Mouse (Mus musculus): ENCODE measurements around the gene Mrpl49. TPM values are rescaled to one million over a fixed set of nuclear protein-coding genes. Genes with fewer than 3 reads are reported as not detected.

The Mrpl49 gene
- polyA plus RNA-seq, 1 experiment from 2014 or later: 65.5 TPM

- Histone ChIP-seq H3K9me3 (ENCODE audit: control insufficient read depth, low read length) (no peaks in the 10 kb centered on the region), H3K4me3 (ENCODE audit: low read depth, low read length) (peak within 1 kb of the TSS; percentile 46), H3K4me2 (ENCODE audit: low read depth, low read length) (peak within 1 kb of the TSS; percentile 80), H3K4me1 (ENCODE audit: control insufficient read depth, insufficient read depth, low read length) (peaks cover 8% of the 10 kb centered on the region; the same call in 1 of the 2 replicates), H3K27ac (ENCODE audit: low read depth, low read length) (no peak within 1 kb of the TSS), H3K9ac (replicated peaks; ENCODE audit: low read depth, low read length) (peak within 1 kb of the TSS; percentile 68), H3K27me3 (ENCODE audit: control insufficient read depth, insufficient read depth, low read length) (peaks cover 5% of the 10 kb centered on the region; the same call in 1 of the 2 replicates), H3K36me3 (ENCODE audit: control insufficient read depth, insufficient read depth, low read length) (no peaks in the 10 kb centered on the region)
- peak; percentile 77 for ATAC-seq (ENCODE audit: low read depth)
- WGBS: 2% methylated on average over 40 of the region's 40 CpGs
These were observed 41.9 kb downstream of the Mrpl49 start, which contains the start of gene Capn1 for GRCm38 (mm10) chr19:6015511-6016315. TSS of gene Capn1 (minus strand) at chr19:6015897.

- H3K9me3 ChIP-seq (ENCODE audit: control insufficient read depth, low read length): no peaks in the 10 kb centered on the region
- peak overlapping the region; percentile 80 for H3K4me2 ChIP-seq (ENCODE audit: low read depth, low read length)
- H3K4me3 ChIP-seq (ENCODE audit: low read depth, low read length): peak overlapping the region; percentile 46
- ATAC-seq (ENCODE audit: low read depth): peak; percentile 63
- under 1% methylated on average over 12 of the region's 18 CpGs for WGBS
- no peak overlapping the region for H3K27ac ChIP-seq (ENCODE audit: low read depth, low read length)
- peaks cover 5% of the 10 kb centered on the region; the same call in 1 of the 2 replicates for H3K27me3 ChIP-seq (ENCODE audit: control insufficient read depth, insufficient read depth, low read length)
- H3K9ac ChIP-seq (replicated peaks; ENCODE audit: low read depth, low read length): peak overlapping the region; percentile 68
- no peaks in the 10 kb centered on the region for H3K36me3 ChIP-seq (ENCODE audit: control insufficient read depth, insufficient read depth, low read length)
- peaks cover 8% of the 10 kb centered on the region; the same call in 1 of the 2 replicates for H3K4me1 ChIP-seq (ENCODE audit: control insufficient read depth, insufficient read depth, low read length)
These were observed 42.5 kb downstream of the Mrpl49 start for GRCm38 (mm10) chr19:6014991-6015510.

GRCm38 (mm10) chr19:6013691-6014090 lies 43.9 kb downstream of the Mrpl49 start:
- 91% methylated on average over 10 of the region's 10 CpGs for WGBS
- Histone ChIP-seq H3K27ac (ENCODE audit: low read depth, low read length) (no peak overlapping the region), H3K9me3 (ENCODE audit: control insufficient read depth, low read length) (no peaks in the 10 kb centered on the region), H3K9ac (replicated peaks; ENCODE audit: low read depth, low read length) (no peak overlapping the region), H3K27me3 (ENCODE audit: control insufficient read depth, insufficient read depth, low read length) (peaks cover 5% of the 10 kb centered on the region; the same call in 1 of the 2 replicates), H3K4me3 (ENCODE audit: low read depth, low read length) (no peak overlapping the region), H3K4me2 (ENCODE audit: low read depth, low read length) (no peak overlapping the region), H3K36me3 (ENCODE audit: control insufficient read depth, insufficient read depth, low read length) (no peaks in the 10 kb centered on the region), H3K4me1 (ENCODE audit: control insufficient read depth, insufficient read depth, low read length) (peaks cover 8% of the 10 kb centered on the region; the same call in 1 of the 2 replicates)
- ATAC-seq (ENCODE audit: low read depth): no peak

DNA sequence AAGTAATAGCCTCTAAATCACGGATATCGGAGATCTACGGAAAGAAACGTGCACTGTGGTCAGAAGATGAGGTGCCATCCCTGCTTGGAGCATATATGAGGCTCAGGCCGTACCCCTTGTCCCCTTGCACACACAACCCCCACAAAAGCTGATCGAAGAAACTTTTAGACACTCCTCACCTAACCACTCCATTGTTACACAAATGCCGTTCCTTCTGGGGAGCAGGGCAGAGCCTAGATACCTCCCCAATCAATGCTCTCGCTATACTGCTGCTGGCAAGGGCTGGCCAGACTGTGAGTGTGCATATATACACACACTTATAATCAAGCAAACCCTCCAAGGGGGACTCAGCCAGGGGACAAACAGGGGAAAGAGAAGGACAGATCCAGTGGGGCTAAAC lies 48.4 kb downstream of the Mrpl49 start:
- Histone ChIP-seq H3K4me2 (ENCODE audit: low read depth, low read length) (no peak overlapping the region), H3K9ac (replicated peaks; ENCODE audit: low read depth, low read length) (no peak overlapping the region), H3K36me3 (ENCODE audit: control insufficient read depth, insufficient read depth, low read length) (no peaks in the 10 kb centered on the region), H3K27me3 (ENCODE audit: control insufficient read depth, insufficient read depth, low read length) (no peaks in the 10 kb centered on the region), H3K4me3 (ENCODE audit: low read depth, low read length) (no peak overlapping the region), H3K9me3 (ENCODE audit: control insufficient read depth, low read length) (no peaks in the 10 kb centered on the region), H3K4me1 (ENCODE audit: control insufficient read depth, insufficient read depth, low read length) (no peaks in the 10 kb centered on the region), H3K27ac (ENCODE audit: low read depth, low read length) (no peak overlapping the region)
- ATAC-seq (ENCODE audit: low read depth): no peak
- 65% methylated on average over 8 of the region's 8 CpGs for WGBS

GRCm38 (mm10) chr19:6007013-6007412 lies 50.6 kb downstream of the Mrpl49 start:
- no peaks in the 10 kb centered on the region for H3K36me3 ChIP-seq (ENCODE audit: control insufficient read depth, insufficient read depth, low read length)
- H3K27me3 ChIP-seq (ENCODE audit: control insufficient read depth, insufficient read depth, low read length): no peaks in the 10 kb centered on the region
- WGBS: 81% methylated on average over 13 of the region's 13 CpGs
- no peak overlapping the region for H3K9ac ChIP-seq (replicated peaks; ENCODE audit: low read depth, low read length)
- H3K27ac ChIP-seq (ENCODE audit: low read depth, low read length): no peak overlapping the region
- H3K4me3 ChIP-seq (ENCODE audit: low read depth, low read length): no peak overlapping the region
- ATAC-seq (ENCODE audit: low read depth): no peak
- H3K4me1 ChIP-seq (ENCODE audit: control insufficient read depth, insufficient read depth, low read length): no peaks in the 10 kb centered on the region
- H3K4me2 ChIP-seq (ENCODE audit: low read depth, low read length): no peak overlapping the region
- no peaks in the 10 kb centered on the region for H3K9me3 ChIP-seq (ENCODE audit: control insufficient read depth, low read length)

GRCm38 (mm10) chr19:6005541-6005940 lies 52.0 kb downstream of the Mrpl49 start:
- 56% methylated on average over 11 of the region's 11 CpGs for WGBS
- no peak overlapping the region for H3K4me3 ChIP-seq (ENCODE audit: low read depth, low read length)
- no peak overlapping the region for H3K27ac ChIP-seq (ENCODE audit: low read depth, low read length)
- H3K9ac ChIP-seq (replicated peaks; ENCODE audit: low read depth, low read length): no peak overlapping the region
- ATAC-seq (ENCODE audit: low read depth): no peak
- H3K27me3 ChIP-seq (ENCODE audit: control insufficient read depth, insufficient read depth, low read length): no peaks in the 10 kb centered on the region
- no peaks in the 10 kb centered on the region for H3K9me3 ChIP-seq (ENCODE audit: control insufficient read depth, low read length)
- no peaks in the 10 kb centered on the region for H3K36me3 ChIP-seq (ENCODE audit: control insufficient read depth, insufficient read depth, low read length)
- no peak overlapping the region for H3K4me2 ChIP-seq (ENCODE audit: low read depth, low read length)
- no peaks in the 10 kb centered on the region for H3K4me1 ChIP-seq (ENCODE audit: control insufficient read depth, insufficient read depth, low read length)

Small RNA genes lying within 50 kb of the gene (microRNA-seq; reads per million reads assigned to microRNA genes)
- gene Mir6988: not detected

Other genes with a start within 250 kb of the Mrpl49 start
- 9.4 and 12.7 TPM in 2 replicates for gene Frmd8, start 182.5 kb downstream of the Mrpl49 start, polyA plus RNA-seq (2014; fragmentation: Nextera tagmentation; extraction: Ambion mirVana)
- gene Slc25a45, start 180.0 kb downstream of the Mrpl49 start, polyA plus RNA-seq (2014; fragmentation: Nextera tagmentation; extraction: Ambion mirVana): 0.59 and 1.3 TPM in 2 replicates
- 11.4 and 12.8 TPM in 2 replicates for gene Tigd3, start 163.6 kb downstream of the Mrpl49 start, polyA plus RNA-seq (2014; fragmentation: Nextera tagmentation; extraction: Ambion mirVana)
- 85.3 and 102 TPM in 2 replicates for gene Dpf2, start 144.8 kb downstream of the Mrpl49 start, polyA plus RNA-seq (2014; fragmentation: Nextera tagmentation; extraction: Ambion mirVana)
- gene Cdc42ep2, start 133.0 kb downstream of the Mrpl49 start, polyA plus RNA-seq (2014; fragmentation: Nextera tagmentation; extraction: Ambion mirVana): 16.7 and 17.4 TPM in 2 replicates
- gene Pola2, start 93.6 kb downstream of the Mrpl49 start, polyA plus RNA-seq (2014; fragmentation: Nextera tagmentation; extraction: Ambion mirVana): 18.0 and 21.6 TPM in 2 replicates
- gene Slc22a20, start 71.6 kb downstream of the Mrpl49 start, polyA plus RNA-seq (2014; fragmentation: Nextera tagmentation; extraction: Ambion mirVana): not detected in 2 replicates
- gene Capn1, start 41.9 kb downstream of the Mrpl49 start, polyA plus RNA-seq (2014; fragmentation: Nextera tagmentation; extraction: Ambion mirVana): 3.4 and 7.0 TPM in 2 replicates
- gene Syvn1, start 11.2 kb downstream of the Mrpl49 start, polyA plus RNA-seq (2014; fragmentation: Nextera tagmentation; extraction: Ambion mirVana): 29.3 and 35.3 TPM in 2 replicates
- gene Fau, start 59 bp upstream of the Mrpl49 start, polyA plus RNA-seq (2014; fragmentation: Nextera tagmentation; extraction: Ambion mirVana): 538 and 563 TPM in 2 replicates
- 34.3 and 34.8 TPM in 2 replicates for gene Znhit2, start 3.4 kb upstream of the Mrpl49 start, polyA plus RNA-seq (2014; fragmentation: Nextera tagmentation; extraction: Ambion mirVana)
- gene Tm7sf2, start 10.6 kb upstream of the Mrpl49 start, polyA plus RNA-seq (2014; fragmentation: Nextera tagmentation; extraction: Ambion mirVana): 53.4 and 63.7 TPM in 2 replicates
- 72.9 and 73.2 TPM in 2 replicates for gene Vps51, start 19.4 kb upstream of the Mrpl49 start, polyA plus RNA-seq (2014; fragmentation: Nextera tagmentation; extraction: Ambion mirVana)
- gene Tmem262, start 22.2 kb upstream of the Mrpl49 start, polyA plus RNA-seq (2014; fragmentation: Nextera tagmentation; extraction: Ambion mirVana): 0.55 TPM in 1 of 2 replicates, not detected in the other
- 1.2 and 1.7 TPM in 2 replicates for gene Gm28374, start 24.5 kb upstream of the Mrpl49 start, polyA plus RNA-seq (2014; fragmentation: Nextera tagmentation; extraction: Ambion mirVana)
- gene Zfpl1, start 27.2 kb upstream of the Mrpl49 start, polyA plus RNA-seq (2014; fragmentation: Nextera tagmentation; extraction: Ambion mirVana): 74.0 and 85.6 TPM in 2 replicates
- gene Cdca5, start 27.2 kb upstream of the Mrpl49 start, polyA plus RNA-seq (2014; fragmentation: Nextera tagmentation; extraction: Ambion mirVana): 3.0 and 3.5 TPM in 2 replicates
- not detected in 2 replicates for gene AC131692.1, start 36.6 kb upstream of the Mrpl49 start, polyA plus RNA-seq (2014; fragmentation: Nextera tagmentation; extraction: Ambion mirVana)
- 0.44 and 0.52 TPM in 2 replicates for gene Naaladl1, start 48.0 kb upstream of the Mrpl49 start, polyA plus RNA-seq (2014; fragmentation: Nextera tagmentation; extraction: Ambion mirVana)
- 52.1 and 53.1 TPM in 2 replicates for gene Sac3d1, start 60.9 kb upstream of the Mrpl49 start, polyA plus RNA-seq (2014; fragmentation: Nextera tagmentation; extraction: Ambion mirVana)
- gene Snx15, start 70.5 kb upstream of the Mrpl49 start, polyA plus RNA-seq (2014; fragmentation: Nextera tagmentation; extraction: Ambion mirVana): 63.9 and 72.8 TPM in 2 replicates
- gene Batf2, start 83.2 kb upstream of the Mrpl49 start, polyA plus RNA-seq (2014; fragmentation: Nextera tagmentation; extraction: Ambion mirVana): not detected in 2 replicates
- gene Arl2, start 83.8 kb upstream of the Mrpl49 start, polyA plus RNA-seq (2014; fragmentation: Nextera tagmentation; extraction: Ambion mirVana): 114 and 123 TPM in 2 replicates
- 0.21 TPM in 1 of 2 replicates, not detected in the other for gene Majin, start 126.6 kb upstream of the Mrpl49 start, polyA plus RNA-seq (2014; fragmentation: Nextera tagmentation; extraction: Ambion mirVana)
- not detected in 2 replicates for gene Gpha2, start 168.6 kb upstream of the Mrpl49 start, polyA plus RNA-seq (2014; fragmentation: Nextera tagmentation; extraction: Ambion mirVana)
- 150 and 154 TPM in 2 replicates for gene Ppp2r5b, start 178.1 kb upstream of the Mrpl49 start, polyA plus RNA-seq (2014; fragmentation: Nextera tagmentation; extraction: Ambion mirVana)
- gene Atg2a, start 183.9 kb upstream of the Mrpl49 start, polyA plus RNA-seq (2014; fragmentation: Nextera tagmentation; extraction: Ambion mirVana): 16.0 and 16.1 TPM in 2 replicates
- 53.4 and 74.8 TPM in 2 replicates for gene Ehd1, start 218.9 kb upstream of the Mrpl49 start, polyA plus RNA-seq (2014; fragmentation: Nextera tagmentation; extraction: Ambion mirVana)
- gene Cdc42bpg, start 248.7 kb upstream of the Mrpl49 start, polyA plus RNA-seq (2014; fragmentation: Nextera tagmentation; extraction: Ambion mirVana): 0.61 and 0.71 TPM in 2 replicates

All from neural tube, embryonic 14.5 days (tissue).